Mouse (Mus musculus) myocyte (in vitro differentiated cells): ENCODE measurements around the gene Itih5.

ENCODE experiments used
- MAX ChIP-seq: IDR thresholded peaks from one replicate; pipeline ENCODE4 v1.6.1; 2011; ENCODE audit warnings: low read depth, mild to moderate bottlenecking, control low read depth
- POLR2A ChIP-seq: IDR thresholded peaks from one replicate; pipeline ENCODE4 v1.6.1; 2011; ENCODE audit warnings: low read depth, mild to moderate bottlenecking, control low read depth, moderate library complexity; ENCODE audit not compliant: insufficient read length
- POLR2AphosphoS2 ChIP-seq: IDR thresholded peaks from one replicate; pipeline ENCODE4 v1.6.1; 2011; ENCODE audit warnings: low read depth, control low read depth; ENCODE audit not compliant: insufficient read length
- SRF ChIP-seq: IDR thresholded peaks from one replicate; pipeline ENCODE4 v1.6.1; 2011; ENCODE audit warnings: low read depth; ENCODE audit not compliant: control insufficient read depth, insufficient read length
- TCF12 ChIP-seq: IDR thresholded peaks from one replicate; pipeline ENCODE4 v1.6.1; 2011; ENCODE audit warnings: mild to moderate bottlenecking, control low read depth; ENCODE audit not compliant: poor library complexity, insufficient read depth, severe bottlenecking
- TCF3 ChIP-seq: IDR thresholded peaks from one replicate; pipeline ENCODE4 v1.6.1; 2011; ENCODE audit warnings: low read depth, control low read depth; ENCODE audit not compliant: insufficient read length
- USF1 ChIP-seq: IDR thresholded peaks from one replicate; pipeline ENCODE4 v1.6.1; 2011; ENCODE audit warnings: low read depth, mild to moderate bottlenecking, control low read depth, moderate library complexity

GRCm38 (mm10) chr2:10153201-10154075 is at the start of gene Itih5:
- no peak for TF ChIP-seq POLR2A
- no peak for TF ChIP-seq USF1
- TF ChIP-seq MAX, result no peak
- no peak for TF ChIP-seq TCF3
- no peak for TF ChIP-seq SRF
- no peak for TF ChIP-seq TCF12
- no peak for TF ChIP-seq POLR2AphosphoS2
